Comparison of ENCODE assay signal across 22 mouse cellular contexts in the genomic region with DNA sequence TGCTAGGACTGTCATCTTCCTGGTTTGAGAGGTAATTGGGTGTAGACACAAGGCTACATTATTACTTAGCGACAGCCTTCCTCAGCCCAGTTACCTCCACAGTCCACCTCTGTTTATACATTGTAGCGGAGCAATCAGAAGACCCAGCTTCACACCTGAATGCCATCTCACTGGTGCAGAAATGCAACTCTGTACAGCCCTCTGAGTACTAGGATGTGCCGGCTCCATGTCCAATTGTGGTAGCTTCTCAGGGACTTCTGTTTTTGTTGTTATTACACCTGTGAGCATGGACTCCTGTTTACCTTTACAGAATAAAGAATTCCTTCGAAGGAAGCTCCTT. TPM values are rescaled to one million over a fixed set of nuclear protein-coding genes. Genes with fewer than 3 reads are reported as not detected.
DNase-seq lines count a peak whose midpoint lies in the region; ATAC-seq and TF ChIP-seq lines count a peak whose summit lies in the region.
"Had no signal": no experiment of that assay in that cellular context is flagged by ENCODE, and none has a peak within 500 bp of the region (broad histone marks: within the 10 kb centered on the region; RNA-seq: fewer than 3 reads in every experiment).

No protein-coding gene starts in this region.

- peaks cover 3% of the 10 kb centered on the region; the same call in 1 of the 2 replicates for H3K79me2 ChIP-seq in heart, adult 2 months (replicated peaks; ENCODE audit: control insufficient read depth, insufficient read depth, low read length)
- H3K79me2 ChIP-seq in MEL (ENCODE audit: control insufficient read depth, insufficient read depth, low read length, poor library complexity): peaks cover 19% of the 10 kb centered on the region; the same call in 1 of the 2 replicates

- TF ChIP-seq EP300 in heart, adult 2 months (IDR thresholded peaks at IDR 0.05; ENCODE audit: insufficient read depth, low read depth, low read length): no peak
- no peak for TF ChIP-seq EP300 in MEL (IDR thresholded peaks at IDR 0.05; ENCODE audit: low read depth in 1 of 2, low read length in 2 of 2)
- TF ChIP-seq EP300 in liver, postnatal 0 days (IDR thresholded peaks at IDR 0.05; ENCODE audit: low read depth): no peak

- no peak overlapping the region for H3K4me2 ChIP-seq in liver, embryonic 13.5 days
- no peak overlapping the region for H3K4me2 ChIP-seq in liver, postnatal 0 days (ENCODE audit: low read depth, low read length)
- no peak overlapping the region for H3K4me2 ChIP-seq in heart, embryonic 11.5 days
- H3K4me2 ChIP-seq: embryonic facial prominence, embryonic 13.5 days; forebrain, embryonic 13.5 days; hindbrain, embryonic 12.5 days had no signal

- H3K27ac ChIP-seq in heart, adult 2 months: no peak overlapping the region
- peak overlapping the region; percentile 80; the same call in 1 of the 2 replicates for H3K27ac ChIP-seq in MEL (ENCODE audit: control insufficient read depth, low read depth, low read length)
- H3K27ac ChIP-seq in liver, embryonic 13.5 days: peak overlapping the region; percentile 84
- H3K27ac ChIP-seq in liver, postnatal 0 days (ENCODE audit: low read depth): peak overlapping the region; percentile 58
- no peak overlapping the region for H3K27ac ChIP-seq in heart, embryonic 11.5 days (ENCODE audit: low read depth, low read length)
- H3K27ac ChIP-seq: embryonic facial prominence, embryonic 13.5 days; forebrain, embryonic 13.5 days; hindbrain, embryonic 12.5 days had no signal

- no peak overlapping the region for H3K9ac ChIP-seq in heart, adult 2 months (ENCODE audit: low read depth, low read length)
- H3K9ac ChIP-seq in MEL (ENCODE audit: control insufficient read depth, low read depth, low read length, poor library complexity, severe bottlenecking): no peak overlapping the region
- 0 out of 2 replicates have a peak overlapping the region, but pooled peaks have one; percentile 18 for H3K9ac ChIP-seq in liver, embryonic 13.5 days
- H3K9ac ChIP-seq in liver, postnatal 0 days (replicated peaks): no peak overlapping the region
- no peak overlapping the region for H3K9ac ChIP-seq in heart, embryonic 11.5 days (ENCODE audit: low read depth, low read length)
- H3K9ac ChIP-seq: embryonic facial prominence, embryonic 13.5 days; forebrain, embryonic 13.5 days; hindbrain, embryonic 12.5 days had no signal

- H3K27me3 ChIP-seq in heart, adult 2 months (ENCODE audit: control insufficient read depth, insufficient read depth, low read length): no peaks in the 10 kb centered on the region
- H3K27me3 ChIP-seq in MEL (ENCODE audit: control insufficient read depth in 1 of 2, insufficient read depth in 2 of 2, low read length in 2 of 2): no peaks in the 10 kb centered on the region
- H3K27me3 ChIP-seq in liver, embryonic 13.5 days: no peaks in the 10 kb centered on the region
- no peaks in the 10 kb centered on the region for H3K27me3 ChIP-seq in liver, postnatal 0 days (ENCODE audit: insufficient read depth, low read length)
- no peaks in the 10 kb centered on the region for H3K27me3 ChIP-seq in heart, embryonic 11.5 days (ENCODE audit: control insufficient read depth, insufficient read depth, low read length)
- H3K27me3 ChIP-seq: embryonic facial prominence, embryonic 13.5 days; forebrain, embryonic 13.5 days; hindbrain, embryonic 12.5 days had no signal

- WGBS in heart, adult 2 months: 98% methylated on average over 4 of the region's 4 CpGs
- 87% methylated on average over 4 of the region's 4 CpGs for WGBS in liver, embryonic 13.5 days (ENCODE audit: insufficient replicate concordance)
- 86% methylated on average over 4 of the region's 4 CpGs for WGBS in liver, postnatal 0 days (ENCODE audit: insufficient replicate concordance)
- 87% methylated on average over 4 of the region's 4 CpGs for WGBS in heart, embryonic 11.5 days (ENCODE audit: insufficient replicate concordance)

- H3K36me3 ChIP-seq in heart, adult 2 months (ENCODE audit: control insufficient read depth, insufficient read depth, low read length): peaks cover 2% of the 10 kb centered on the region
- H3K36me3 ChIP-seq in MEL (ENCODE audit: control insufficient read depth in 1 of 2, insufficient read depth in 2 of 2, low read length in 2 of 2): peaks cover 14 to 63% of the 10 kb centered on the region in 2 experiments
- peaks cover 54% of the 10 kb centered on the region for H3K36me3 ChIP-seq in liver, embryonic 13.5 days
- peaks cover 16% of the 10 kb centered on the region for H3K36me3 ChIP-seq in liver, postnatal 0 days (replicated peaks; ENCODE audit: insufficient read depth, low read length)
- no peaks in the 10 kb centered on the region for H3K36me3 ChIP-seq in heart, embryonic 11.5 days (ENCODE audit: control insufficient read depth, insufficient read depth, low read length)
- H3K36me3 ChIP-seq: G1E; hindbrain, embryonic 12.5 days had no signal

- TF ChIP-seq RAD21 in MEL (IDR thresholded peaks at IDR 0.05; ENCODE audit: low read depth, low read length): no peak

- no peaks in the 10 kb centered on the region for H3K9me3 ChIP-seq in MEL (replicated peaks; ENCODE audit: insufficient read depth, low read length)
- H3K9me3 ChIP-seq in liver, embryonic 13.5 days (replicated peaks): no peaks in the 10 kb centered on the region
- H3K9me3 ChIP-seq in liver, postnatal 0 days (ENCODE audit: low read length): no peaks in the 10 kb centered on the region
- no peaks in the 10 kb centered on the region for H3K9me3 ChIP-seq in heart, embryonic 11.5 days (replicated peaks; ENCODE audit: control insufficient read depth, low read length)
- H3K9me3 ChIP-seq: embryonic facial prominence, embryonic 13.5 days; forebrain, embryonic 13.5 days; hindbrain, embryonic 12.5 days had no signal

- peaks cover 27% of the 10 kb centered on the region for H3K4me1 ChIP-seq in heart, adult 2 months (ENCODE audit: control insufficient read depth, insufficient read depth, low read length)
- H3K4me1 ChIP-seq in MEL (ENCODE audit: control insufficient read depth in 1 of 2, insufficient read depth in 2 of 2, low read length in 2 of 2): peaks cover 53 to 59% of the 10 kb centered on the region in 2 experiments
- peaks cover 99% of the 10 kb centered on the region for H3K4me1 ChIP-seq in liver, embryonic 13.5 days (replicated peaks)
- H3K4me1 ChIP-seq in liver, postnatal 0 days (ENCODE audit: insufficient read depth): peaks cover 76% of the 10 kb centered on the region
- H3K4me1 ChIP-seq in heart, embryonic 11.5 days (ENCODE audit: control insufficient read depth, insufficient read depth, low read length): peaks cover 30% of the 10 kb centered on the region
- H3K4me1 ChIP-seq: forebrain, embryonic 13.5 days had no signal

- intact Hi-C loops in heart, adult 2 months (cut with DNase I): no loop called here
- intact Hi-C loops in left cerebral cortex, postnatal 4 days (cut with DNase I): no loop called here

- DNase-seq in heart, adult 11 months: peak; percentile 76
- no peak for DNase-seq in heart, adult 2 months
- no peak for DNase-seq in MEL (ENCODE audit: low read depth, low spot score)
- no peak for DNase-seq in liver, embryonic 13.5 days
- DNase-seq in liver, postnatal 0 days: no peak
- no peak for DNase-seq in left cerebral cortex, postnatal 4 days
- DNase-seq in adrenal gland, postnatal 4 days (ENCODE audit: low spot score in 2 of 2): no peak
- DNase-seq: adrenal gland, postnatal 10 days; B cell, adult 2 months; cerebellum, adult 11-12 months; cerebellum, adult 9-10 months; cerebellum, postnatal 25 days; gastrocnemius, postnatal 10 days; heart, postnatal 10 days; heart, postnatal 4 days had no signal

- ATAC-seq in liver, embryonic 13.5 days (ENCODE audit: low read depth): no peak
- ATAC-seq in liver, postnatal 0 days: no peak; the same call in 1 of the 2 replicates
- no peak for ATAC-seq in heart, embryonic 11.5 days (replicated peaks; ENCODE audit: insufficient number of reproducible peaks, low FRiP score, low TSS enrichment)
- ATAC-seq: CD4-positive, CD25-positive, alpha-beta regulatory T cell, adult 4 months; forebrain, embryonic 13.5 days; hindbrain, embryonic 16.5 days had no signal

- no peak overlapping the region for H3K4me3 ChIP-seq in heart, adult 2 months
- no peak overlapping the region for H3K4me3 ChIP-seq in MEL (ENCODE audit: control insufficient read depth in 1 of 2, insufficient read depth in 1 of 2, low read depth in 2 of 2, low read length in 2 of 2)
- H3K4me3 ChIP-seq in liver, embryonic 13.5 days (replicated peaks): no peak overlapping the region
- no peak overlapping the region for H3K4me3 ChIP-seq in liver, postnatal 0 days (ENCODE audit: low read depth, low read length)
- no peak overlapping the region for H3K4me3 ChIP-seq in heart, embryonic 11.5 days (ENCODE audit: low read depth, low read length)
- H3K4me3 ChIP-seq: embryonic facial prominence, embryonic 13.5 days; forebrain, embryonic 13.5 days; hindbrain, embryonic 12.5 days had no signal

- no peak for TF ChIP-seq POLR2A in heart, adult 2 months (IDR thresholded peaks at IDR 0.05; ENCODE audit: insufficient read depth, low read depth, low read length)
- TF ChIP-seq POLR2A in MEL (IDR thresholded peaks at IDR 0.05; ENCODE audit: control insufficient read depth in 1 of 2, insufficient read depth in 1 of 2, low read depth in 1 of 2, low read length in 2 of 2, poor library complexity in 1 of 2): no peak

- no peak for TF ChIP-seq CTCF in heart, adult 2 months (IDR thresholded peaks at IDR 0.05)
- no peak for TF ChIP-seq CTCF in MEL (IDR thresholded peaks at IDR 0.05 in 2 of 3, conservative IDR thresholded peaks at IDR 0.05 in 1 of 3; ENCODE audit: control insufficient read depth in 1 of 3, insufficient read depth in 1 of 3, low read depth in 2 of 3, low read length in 3 of 3, poor library complexity in 1 of 3, severe bottlenecking in 1 of 3)
- no peak for TF ChIP-seq CTCF in liver, postnatal 0 days (IDR thresholded peaks at IDR 0.05; ENCODE audit: low read depth)

TF ChIP-seq in MEL, 35 proteins besides CTCF, POLR2A, EP300 and RAD21:
- TF ChIP-seq MXI1 (IDR thresholded peaks at IDR 0.05; ENCODE audit: low read depth, low read length) (no peak), TAL1 (IDR thresholded peaks at IDR 0.05; ENCODE audit: low read length) (no peak), UBTF (IDR thresholded peaks at IDR 0.05; ENCODE audit: borderline replicate concordance, insufficient read depth, low read depth, low read length) (no peak), ETS1 (IDR thresholded peaks at IDR 0.05; ENCODE audit: low read depth, low read length) (no peak), ZKSCAN1 (IDR thresholded peaks at IDR 0.05; ENCODE audit: low read depth, low read length) (no peak)

RNA-seq across cellular contexts. Expression of gene Tbc1d2b, which starts 7.3 kb away (rescaled TPM):
- total RNA-seq in heart, adult 2 months (2021): 10 to 100 TPM in 1 of 2 experiments, 1 to 10 TPM in 1; 9.6 to 10.1 TPM
- 10.3 and 14.6 TPM in 2 replicates for polyA plus RNA-seq in heart, adult 2 months (2012; rRNA removed)
- total RNA-seq in MEL (2012; rRNA removed): 6.5 and 7.1 TPM in 2 replicates
- 10 to 100 TPM in 1 of 2 experiments, not detected in 1; 12.6 TPM for polyA plus RNA-seq in MEL (2012; ENCODE audit: insufficient read depth in 1 of 2, insufficient read length in 2 of 2, low read depth in 1 of 2, low replicate concordance in 2 of 2, missing spikeins in 1 of 2)
- polyA plus RNA-seq in liver, embryonic 13.5 days (2015; fragmentation: Nextera tagmentation; extraction: Ambion mirVana): 6.5 and 8.2 TPM in 2 replicates
- polyA plus RNA-seq in liver, postnatal 0 days (2015; fragmentation: Nextera tagmentation; extraction: Ambion mirVana): 5.1 and 6.2 TPM in 2 replicates
- total RNA-seq in left cerebral cortex, postnatal 4 days (2021): 10 to 100 TPM; 16.8 to 21.9 TPM
- total RNA-seq in adrenal gland, postnatal 4 days (2021): 10 to 100 TPM; 44.3 to 47.7 TPM
- 6.3 and 6.7 TPM in 2 replicates for polyA plus RNA-seq in heart, embryonic 11.5 days (2014; fragmentation: Nextera tagmentation; extraction: Ambion mirVana)

Comparison
In these comparisons a context has a peak if more than half of its experiments do, and no peak if none do; other contexts are left out.
1. H3K27ac ChIP-seq: peak in MEL (single experiment), liver, embryonic 13.5 days (single experiment) and liver, postnatal 0 days (single experiment); none in heart, adult 2 months (single experiment) and heart, embryonic 11.5 days (single experiment).